Mouse (Mus musculus) brain, embryonic 14.5 days (tissue): ENCODE results near the gene Tcerg1l. TPM values are rescaled to one million over a fixed set of nuclear protein-coding genes. Genes with fewer than 3 reads are reported as not detected.

Source experiments
- DNase-seq: peaks from one replicate; pipeline ENCODE4 v3.0.0-alpha.2; 2011; ENCODE audit warnings: low read depth
- CTCF ChIP-seq: fragments of 200-500 bp; IDR thresholded peaks from 2 replicates; pipeline ENCODE4 v1.5.1; 2012; ENCODE audit warnings: inconsistent platforms, mild to moderate bottlenecking, moderate library complexity, borderline replicate concordance; ENCODE audit not compliant: insufficient read depth, insufficient read length; ENCODE audit errors: extremely low read depth
- POLR2A ChIP-seq: fragments of 200-500 bp; IDR thresholded peaks from 2 replicates; pipeline ENCODE4 v1.6.1; 2012; ENCODE audit warnings: mild to moderate bottlenecking, inconsistent platforms, borderline replicate concordance; ENCODE audit not compliant: poor library complexity, insufficient read depth, insufficient read length, severe bottlenecking; ENCODE audit errors: extremely low read depth
- polyA plus RNA-seq: library from polyadenylated mRNA; depleted of rRNA; stranded (reverse); fragments of >200 nt; gene quantifications from 2 replicates; pipeline ENCODE4 v1.2.3, GENCODE M21; 2012

Tcerg1l gene
- polyA plus RNA-seq, 1 experiment: 23.8 TPM

DNA sequence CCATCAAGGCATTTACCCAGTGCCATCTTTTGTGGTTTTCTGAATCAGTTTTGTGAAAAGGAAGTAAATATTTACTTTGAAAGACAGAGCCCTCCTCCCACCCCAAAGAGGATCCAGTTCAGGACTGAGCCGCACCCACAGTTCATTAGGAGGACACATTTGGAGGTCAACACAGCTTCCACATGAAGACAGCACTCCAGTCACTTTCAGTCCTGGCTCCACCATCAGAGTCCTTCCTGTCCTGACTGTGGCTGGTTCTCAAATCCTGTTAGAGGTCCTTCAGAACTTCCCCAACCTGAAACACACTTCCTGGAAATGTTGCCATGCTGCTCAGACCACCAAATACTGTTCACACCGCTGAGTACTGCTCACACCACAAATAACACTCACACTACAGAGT, 201.4 kb downstream of the Tcerg1l start:
- no peak for TF ChIP-seq POLR2A
- no peak for TF ChIP-seq CTCF
- no peak for DNase-seq

DNA sequence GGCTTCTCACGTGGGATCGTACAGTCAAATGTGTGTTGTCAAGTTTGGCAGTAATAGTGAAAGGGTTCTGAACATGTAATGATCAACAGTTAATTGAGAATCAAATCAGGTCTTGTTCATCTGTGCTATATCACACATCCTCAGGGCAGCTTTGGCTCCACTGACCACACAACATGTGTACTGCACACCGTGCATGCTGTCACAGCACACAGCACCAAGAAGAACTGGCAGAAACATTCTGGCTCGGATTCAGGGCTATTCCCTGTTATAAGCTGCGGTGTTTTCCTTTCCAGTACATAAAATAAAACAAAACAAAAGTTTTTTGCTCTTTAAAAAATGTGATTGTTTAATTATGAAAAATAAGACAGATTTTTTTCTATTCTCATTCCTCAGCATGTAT, 213.3 kb downstream of the Tcerg1l start:
- TF ChIP-seq CTCF (no peak), POLR2A (no peak)
- DNase-seq: peak; percentile 27

DNA sequence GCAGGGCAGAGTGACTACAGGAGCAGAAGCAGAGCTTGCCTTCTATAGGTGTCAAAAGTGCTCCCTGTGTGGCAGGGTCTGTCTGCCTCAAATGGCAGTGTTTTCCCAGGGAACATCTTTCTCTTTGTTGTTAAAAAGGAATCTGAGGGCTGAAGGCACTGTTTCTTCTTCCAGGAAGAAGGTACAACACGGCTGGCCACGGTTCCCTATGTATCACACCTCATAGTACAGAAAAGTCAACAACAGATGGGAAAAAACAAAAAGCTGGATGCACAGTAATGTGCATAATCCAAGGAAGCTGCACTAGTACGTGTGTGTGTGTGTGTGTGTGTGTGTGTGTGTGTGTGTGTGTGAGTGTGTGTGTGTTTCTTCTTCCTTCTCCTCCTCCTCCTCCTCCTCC, 215.3 kb downstream of the Tcerg1l start:
- DNase-seq: peak; percentile 64
- TF ChIP-seq POLR2A (no peak), CTCF (no peak)

DNA sequence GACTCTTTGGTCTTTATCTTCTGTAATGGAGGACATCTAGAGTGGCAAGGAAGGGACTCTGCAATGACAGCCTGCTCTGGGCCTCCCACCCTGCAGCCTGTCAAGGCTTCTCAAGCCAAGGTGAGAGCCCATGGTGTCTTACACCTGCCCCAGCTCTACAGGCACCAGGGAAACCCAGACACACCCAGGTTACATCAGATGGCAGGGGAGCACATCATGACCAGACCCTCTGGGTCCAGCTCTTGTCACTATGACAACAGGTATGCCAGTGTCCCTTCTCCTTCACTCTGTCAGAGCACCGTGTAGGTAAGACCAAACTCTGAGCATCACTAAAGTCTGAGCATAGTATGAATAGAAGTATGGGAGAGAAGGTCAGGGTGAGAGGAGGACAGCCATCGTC, 218.9 kb downstream of the Tcerg1l start:
- TF ChIP-seq POLR2A: no peak
- no peak for TF ChIP-seq CTCF
- DNase-seq: no peak

DNA sequence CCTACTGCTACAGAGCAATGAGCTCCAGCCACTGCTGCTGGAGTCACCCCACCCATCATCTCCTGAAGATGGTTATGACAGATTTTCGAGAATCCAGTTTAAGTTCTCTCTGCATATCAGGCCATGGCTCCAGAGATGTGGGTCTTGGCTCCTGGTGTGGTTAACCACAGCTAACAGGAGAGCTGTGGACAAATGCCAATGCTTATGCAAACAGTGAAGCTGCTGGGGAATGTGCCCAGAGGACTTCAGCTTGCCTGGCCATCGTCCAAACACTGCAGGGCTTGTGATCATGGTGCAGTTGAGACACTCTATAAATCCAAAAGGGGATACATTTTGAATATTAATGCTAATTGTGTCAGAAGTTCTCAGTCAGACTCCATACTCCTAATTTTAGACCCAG, 221.5 kb downstream of the Tcerg1l start:
- peak; percentile 58 for DNase-seq
- TF ChIP-seq CTCF (no peak), POLR2A (no peak)

DNA sequence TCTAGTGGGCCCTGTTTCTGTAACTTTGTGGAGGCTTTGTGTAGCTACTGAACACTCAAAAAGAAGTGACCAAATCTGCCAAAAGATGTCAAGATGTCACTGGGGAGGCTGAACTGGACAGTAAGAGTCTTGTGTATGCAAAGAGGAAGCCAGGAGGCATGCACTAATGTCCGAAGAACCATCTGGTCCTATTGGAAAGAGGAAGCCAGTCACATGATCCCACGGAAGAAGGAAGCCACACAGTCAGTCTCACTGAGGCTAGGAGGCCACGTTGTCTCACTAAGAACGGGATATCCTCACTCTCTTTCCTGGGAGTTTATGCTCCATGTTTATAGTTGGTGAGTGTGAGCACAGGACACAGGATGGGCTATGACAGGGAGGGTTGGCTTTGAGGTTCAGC, 227.1 kb downstream of the Tcerg1l start:
- TF ChIP-seq POLR2A: no peak
- TF ChIP-seq CTCF: no peak
- DNase-seq: no peak
